Mouse (Mus musculus) urinary bladder, postnatal 0 days (tissue): ENCODE measurements around the gene Sult2a7. TPM values are rescaled to one million over a fixed set of nuclear protein-coding genes. Genes with fewer than 3 reads are reported as not detected.

ENCODE experiments used
- polyA plus RNA-seq: library from polyadenylated mRNA; unstranded; fragments of >200 nt; fragmentation: Nextera tagmentation; extraction: Ambion mirVana; gene quantifications from 2 replicates; pipeline ENCODE4 v1.2.1, GENCODE M21; 2015

Gene Sult2a7
- polyA plus RNA-seq, result not detected in 2 replicates

DNA sequence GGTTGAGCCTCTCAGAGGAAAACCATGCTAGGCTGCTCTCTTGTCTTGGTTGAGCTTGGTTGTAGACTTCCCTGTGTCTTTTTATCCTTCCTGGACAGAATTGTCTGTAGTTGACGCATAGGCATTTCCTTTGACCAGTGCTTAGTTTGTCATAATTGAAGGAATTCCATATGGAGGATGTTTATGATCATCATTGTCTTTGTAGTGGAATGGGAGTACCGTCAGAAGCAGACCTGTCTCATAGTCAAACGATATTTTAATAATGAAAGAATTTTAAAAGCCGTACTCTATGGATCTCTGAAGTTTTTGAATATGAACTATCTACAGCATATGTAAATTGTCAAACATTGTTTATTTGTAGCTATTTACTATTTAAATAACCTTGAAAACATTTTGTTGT is at the start of gene Sult2a7:
Gene Sult2a7, minus strand, starts transcription at position 101 of the 400 bp plus-strand sequence.

GRCm38 (mm10) chr7:14446534-14446933 is 47.5 kb downstream of the Sult2a7 start, which contains the start of gene Sult2a8:
Gene Sult2a8 (minus strand): TSS chr7:14446769.

Other genes with a start within 250 kb of the Sult2a7 start
- gene Sult2a6, start 239.4 kb downstream of the Sult2a7 start, polyA plus RNA-seq, result not detected in 2 replicates
- gene Obox8, start 160.7 kb downstream of the Sult2a7 start, polyA plus RNA-seq, result not detected in 2 replicates
- gene Sult2a8, start 47.5 kb downstream of the Sult2a7 start, polyA plus RNA-seq, result not detected in 2 replicates
- gene Vmn1r90, start 69.3 kb upstream of the Sult2a7 start, polyA plus RNA-seq, result not detected in 2 replicates
- gene Obox7, start 165.3 kb upstream of the Sult2a7 start, polyA plus RNA-seq, result not detected in 2 replicates